Mouse (Mus musculus) retina, postnatal 1 day (tissue): ENCODE results near the gene Bcl2l11.

ENCODE experiments used
- DNase-seq: peaks from one replicate; pipeline ENCODE4 v3.0.0-alpha.2; 2012

Gene Bcl2l11

DNA sequence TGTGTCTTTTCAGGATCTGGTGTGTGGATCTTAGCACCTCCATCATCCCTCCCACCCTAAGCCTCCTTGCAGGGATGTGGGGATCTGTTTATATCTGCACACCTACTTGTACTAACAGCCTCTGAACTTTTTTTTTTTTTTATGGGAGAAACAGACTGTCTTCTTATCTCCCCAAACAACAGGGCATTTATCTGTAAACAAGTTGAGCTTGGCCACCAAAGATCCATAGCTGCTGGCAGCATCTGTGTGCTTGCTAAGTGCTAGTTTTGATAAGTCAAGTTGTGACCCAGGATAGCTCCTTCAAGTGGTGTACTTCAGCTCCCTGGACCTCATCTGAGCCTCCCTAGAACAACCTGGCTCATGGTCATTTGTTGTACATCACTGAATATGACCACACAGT is 18.2 kb downstream of the Bcl2l11 start:
- no peak for DNase-seq

DNA sequence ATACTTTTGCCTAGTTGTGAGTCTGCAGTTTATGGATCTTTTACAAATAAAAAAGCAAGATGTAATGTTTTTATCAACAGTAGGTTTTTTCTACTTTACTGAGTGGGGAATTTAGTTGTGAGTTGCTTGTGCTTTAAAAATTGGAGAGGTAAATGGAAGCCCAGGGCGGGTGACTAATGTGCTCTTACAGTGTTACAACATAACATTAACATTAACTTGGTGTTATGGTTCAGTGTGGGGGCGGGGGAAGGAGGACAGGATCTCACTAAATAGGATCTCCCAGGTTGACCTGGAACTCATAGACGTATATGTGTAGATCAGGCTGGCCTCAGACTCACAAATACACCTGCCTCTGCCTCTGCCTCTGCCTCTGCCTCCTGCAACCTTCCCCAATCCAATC is 19.6 kb downstream of the Bcl2l11 start:
- no peak for DNase-seq

DNA sequence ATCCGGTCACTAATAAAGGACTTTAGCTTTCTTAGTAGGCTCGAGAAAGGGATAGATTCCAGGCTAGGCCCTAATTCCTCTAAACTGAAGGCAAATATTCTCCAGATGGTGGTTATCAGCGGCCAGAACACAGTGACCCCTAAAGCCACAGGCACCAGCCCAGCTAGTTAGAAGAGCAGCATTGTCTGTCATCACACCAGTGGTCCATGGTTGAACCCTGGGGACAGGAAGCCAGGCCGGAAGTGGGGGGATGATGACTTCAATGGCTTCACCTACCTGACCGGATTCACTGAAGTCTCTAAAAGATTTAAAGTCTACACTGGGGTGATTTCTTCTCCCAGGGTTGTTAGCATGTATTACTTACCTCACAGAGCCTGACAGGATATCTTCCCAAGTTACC is 23.8 kb downstream of the Bcl2l11 start:
- DNase-seq = no peak

DNA sequence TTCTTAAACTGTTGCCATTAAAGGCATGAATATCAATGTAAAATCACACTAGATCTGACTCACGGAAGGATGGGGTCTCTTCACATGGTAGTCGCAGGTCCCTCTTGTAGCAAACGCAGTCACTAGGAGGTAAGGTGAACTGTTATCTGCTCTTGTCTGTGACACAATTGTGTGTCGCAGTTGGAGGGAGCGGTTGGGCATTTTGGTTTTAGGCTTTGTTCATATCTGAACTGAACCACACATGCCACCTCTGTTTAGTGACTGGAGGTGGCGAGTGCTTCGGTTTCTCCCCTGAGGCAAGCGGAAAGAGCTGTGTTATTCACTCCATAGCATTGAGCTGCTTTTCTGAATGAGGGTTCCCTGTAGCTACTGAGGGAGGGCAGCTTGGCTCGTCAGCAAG is 26.4 kb downstream of the Bcl2l11 start:
- DNase-seq = peak; percentile 44

DNA sequence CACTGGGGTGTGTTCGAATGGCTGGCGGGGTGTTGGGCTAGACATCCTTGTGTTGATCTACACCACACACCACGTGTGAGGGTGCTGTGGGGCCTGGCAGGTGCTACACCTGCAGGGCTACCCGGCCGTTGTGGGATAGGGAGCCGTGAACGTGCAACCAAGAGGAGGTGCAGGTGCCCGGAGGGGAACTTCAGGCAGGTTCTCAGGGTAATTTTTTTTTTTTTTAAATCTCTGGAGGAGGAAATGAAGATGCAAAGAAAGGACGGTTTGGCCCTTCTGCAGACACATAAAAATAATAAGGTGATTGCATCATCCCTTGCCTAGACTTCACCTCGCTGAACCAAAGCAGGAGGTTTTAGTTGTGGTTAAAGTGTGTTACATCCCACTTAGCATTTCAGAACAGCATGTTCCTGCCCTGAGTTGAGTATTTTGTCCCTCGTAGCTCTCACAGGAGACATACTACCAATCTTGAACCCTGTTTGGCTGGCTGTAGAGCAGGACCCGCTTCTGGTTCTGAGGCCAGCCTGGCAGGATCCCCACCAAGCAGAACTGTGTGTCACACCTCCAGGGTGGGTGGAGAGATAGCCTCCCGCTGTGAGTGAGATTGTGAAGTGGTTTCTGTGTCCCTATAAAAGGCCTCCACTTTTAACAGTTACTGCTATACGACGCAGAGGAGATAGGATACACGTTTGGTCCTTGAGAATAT is 27.2 kb downstream of the Bcl2l11 start:
- no peak for DNase-seq

DNA sequence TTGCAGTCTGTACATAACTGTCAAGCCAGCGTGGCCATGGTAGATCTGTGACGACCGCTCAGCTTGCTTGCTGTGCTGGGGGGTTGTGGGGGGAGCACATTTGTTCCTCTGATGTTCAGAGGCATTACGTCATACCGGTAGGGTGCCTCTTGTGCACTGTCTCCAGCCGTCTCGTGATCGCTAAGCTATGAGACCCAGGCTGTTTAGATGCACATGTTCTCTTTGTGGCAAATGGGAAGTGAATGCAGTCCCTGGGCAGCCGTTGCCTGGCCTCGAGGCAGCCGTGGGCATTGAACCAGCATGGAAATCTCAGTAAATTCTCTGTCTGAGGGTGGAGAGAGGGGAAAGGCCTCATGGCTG is 27.7 kb downstream of the Bcl2l11 start:
- DNase-seq = peak; percentile 70

DNA sequence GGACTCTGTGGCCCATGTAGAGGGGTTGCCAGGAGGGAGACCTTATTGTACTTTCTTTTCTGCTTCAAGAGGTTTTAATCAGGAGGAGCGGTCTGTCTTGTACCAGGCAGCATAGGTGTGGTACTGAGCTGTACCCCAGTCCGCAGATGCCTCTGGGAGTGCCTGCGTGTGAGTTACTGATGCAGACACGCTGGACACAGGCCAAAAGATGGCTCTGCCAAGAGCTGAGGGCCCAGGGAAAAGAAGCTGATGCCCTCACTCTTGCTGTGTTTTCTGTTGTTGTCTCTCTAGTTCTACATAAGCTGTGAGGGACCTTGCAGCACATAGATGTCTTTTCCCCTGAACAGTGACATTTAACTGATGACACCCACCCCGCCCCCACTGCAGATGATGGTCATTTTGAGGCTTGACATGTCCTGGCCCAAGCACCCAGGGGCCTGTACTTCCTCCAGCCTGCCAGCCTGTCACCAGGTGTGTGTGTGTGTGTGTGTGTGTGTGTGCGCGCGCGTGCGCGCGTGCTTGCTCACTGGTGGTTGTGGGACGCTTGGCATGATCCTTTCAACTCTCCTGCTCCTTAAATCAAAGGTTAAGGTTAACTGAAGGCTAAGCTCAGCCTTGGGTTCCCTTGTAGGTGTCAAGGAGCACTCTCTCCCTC is 29.7 kb downstream of the Bcl2l11 start:
- no peak for DNase-seq

DNA sequence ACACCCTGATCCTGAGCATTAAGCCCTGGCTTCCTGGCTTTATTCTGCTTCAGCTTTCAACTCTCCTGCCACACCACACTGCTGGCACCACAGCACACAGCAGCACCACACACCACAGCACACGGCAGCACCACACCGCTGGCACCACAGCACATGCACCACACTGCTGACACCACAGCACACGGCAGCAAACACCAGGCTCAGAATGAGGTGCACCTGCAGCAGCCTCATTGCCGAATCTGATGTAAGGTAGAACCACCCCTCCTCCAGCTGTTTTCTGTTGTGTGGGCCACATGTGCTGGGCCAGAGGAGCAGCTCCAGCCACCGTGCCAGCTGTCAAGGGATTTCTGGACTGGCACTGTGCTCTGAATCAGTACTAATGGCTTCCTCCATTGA is 30.2 kb downstream of the Bcl2l11 start:
- no peak for DNase-seq

DNA sequence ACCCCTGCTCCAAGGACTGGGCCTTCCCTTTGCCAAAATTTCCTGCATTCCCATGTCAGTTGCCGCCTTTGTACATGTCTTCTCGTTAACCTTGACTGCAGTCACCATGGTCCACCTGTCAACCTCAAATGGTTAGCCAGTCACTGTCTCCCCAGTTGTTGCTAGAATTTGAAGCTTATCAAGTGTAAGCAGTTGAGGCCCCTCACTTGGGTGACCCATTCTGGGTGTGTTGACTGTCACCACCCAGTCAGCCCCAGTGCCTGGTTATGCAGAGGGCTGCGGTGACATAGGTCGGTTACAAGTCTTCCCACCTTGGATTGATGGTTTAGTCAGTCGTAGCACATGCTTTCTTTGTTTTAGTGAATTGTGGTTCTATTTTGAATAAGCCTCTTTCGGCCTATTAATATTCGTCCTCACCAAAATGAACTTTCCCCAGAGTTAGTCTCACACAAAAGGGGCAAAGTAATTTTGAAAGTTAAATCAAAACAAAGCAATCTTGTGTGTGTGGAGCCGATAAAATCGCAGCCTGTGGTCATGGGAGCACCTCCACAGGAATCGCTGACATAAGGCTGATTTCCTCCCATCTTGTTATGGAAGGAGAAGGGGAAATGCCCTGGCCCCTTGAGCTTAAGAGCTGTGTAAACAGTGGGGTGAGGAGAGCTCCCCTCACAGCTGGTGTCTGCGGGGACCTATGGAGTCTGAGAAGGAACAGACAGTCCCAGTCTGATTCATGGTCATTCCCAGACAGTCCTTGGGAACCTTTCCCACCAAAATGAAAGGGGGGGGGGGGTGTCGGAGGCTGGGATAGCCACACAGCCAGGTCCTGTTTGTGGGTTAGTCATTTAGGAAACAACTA is 30.9 kb downstream of the Bcl2l11 start:
- no peak for DNase-seq

DNA sequence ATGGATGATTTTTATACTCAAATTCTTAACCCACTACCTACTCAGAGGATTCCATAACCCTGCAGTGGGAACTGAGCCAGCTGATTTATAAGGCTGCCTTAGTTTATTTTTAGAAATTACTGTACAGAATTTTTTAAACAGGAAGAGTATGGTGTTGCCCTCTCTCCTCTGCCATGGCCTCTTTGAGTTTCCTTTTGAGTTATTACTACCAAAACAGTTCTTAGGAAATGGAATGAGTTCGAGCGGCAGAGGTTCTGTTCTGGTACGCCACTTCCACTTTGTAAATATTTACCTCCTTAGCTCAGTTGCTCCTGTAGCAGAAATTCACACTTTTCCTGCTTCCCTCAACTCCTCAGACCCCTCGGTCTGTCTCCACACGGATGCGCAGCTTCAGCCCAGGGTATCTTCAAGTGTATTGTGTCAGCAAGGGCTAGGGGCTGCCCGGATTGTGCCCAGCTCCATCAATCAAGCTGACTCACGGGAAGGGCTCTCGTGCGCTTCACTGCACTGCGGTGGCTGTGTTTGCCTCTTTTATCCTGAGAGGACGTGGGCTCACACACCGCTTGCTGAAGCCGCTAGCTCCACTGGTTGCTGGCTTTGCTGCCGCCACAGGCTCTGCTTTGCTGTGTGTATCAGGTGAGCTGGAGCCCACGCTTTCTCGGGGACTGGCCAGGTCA is 33.0 kb downstream of the Bcl2l11 start:
- DNase-seq = peak; percentile 49

DNA sequence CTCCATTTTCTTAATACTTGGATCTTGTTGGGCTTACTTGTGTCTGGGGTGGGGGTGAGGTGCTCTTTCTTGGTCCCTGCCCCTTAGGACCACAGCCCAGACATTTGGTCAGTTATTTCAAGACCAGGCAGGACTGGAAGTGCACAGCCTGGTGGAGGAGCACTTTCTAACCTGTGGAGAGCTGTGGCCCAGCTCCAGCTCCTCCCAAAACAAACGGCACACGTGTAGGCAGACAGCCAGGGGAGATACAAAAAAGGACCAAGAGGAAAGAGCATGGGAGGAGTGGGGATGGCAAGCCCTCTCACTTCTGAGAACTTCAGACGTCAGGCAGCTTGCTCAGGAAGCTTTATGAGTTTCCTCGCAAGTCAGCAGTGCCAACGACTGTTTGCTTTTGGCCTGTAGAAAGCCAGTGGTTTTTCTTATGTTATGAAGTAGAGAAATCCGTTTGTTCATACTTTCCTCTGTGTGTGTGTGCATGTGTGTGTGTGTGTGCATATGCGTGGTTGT is 33.8 kb downstream of the Bcl2l11 start:
- DNase-seq = no peak

DNA sequence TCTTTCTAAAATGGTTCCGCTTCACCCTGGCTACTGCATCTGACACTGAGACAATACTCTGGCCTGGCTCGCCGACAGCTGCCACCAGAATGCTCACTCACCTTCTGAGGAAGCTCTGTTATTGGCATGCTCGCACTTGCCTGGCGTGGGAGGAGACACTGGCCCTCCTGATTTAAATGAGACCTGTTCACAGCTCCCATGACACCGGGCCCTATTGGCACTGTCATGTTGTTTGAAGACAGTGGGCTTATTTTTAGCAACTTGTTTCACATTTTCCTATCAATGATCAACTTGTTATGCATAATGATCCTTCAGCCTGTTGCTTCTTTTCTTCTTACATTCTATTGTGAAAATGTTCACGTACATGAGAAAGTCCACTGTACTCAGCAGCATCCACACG is 37.3 kb downstream of the Bcl2l11 start:
- no peak for DNase-seq

DNA sequence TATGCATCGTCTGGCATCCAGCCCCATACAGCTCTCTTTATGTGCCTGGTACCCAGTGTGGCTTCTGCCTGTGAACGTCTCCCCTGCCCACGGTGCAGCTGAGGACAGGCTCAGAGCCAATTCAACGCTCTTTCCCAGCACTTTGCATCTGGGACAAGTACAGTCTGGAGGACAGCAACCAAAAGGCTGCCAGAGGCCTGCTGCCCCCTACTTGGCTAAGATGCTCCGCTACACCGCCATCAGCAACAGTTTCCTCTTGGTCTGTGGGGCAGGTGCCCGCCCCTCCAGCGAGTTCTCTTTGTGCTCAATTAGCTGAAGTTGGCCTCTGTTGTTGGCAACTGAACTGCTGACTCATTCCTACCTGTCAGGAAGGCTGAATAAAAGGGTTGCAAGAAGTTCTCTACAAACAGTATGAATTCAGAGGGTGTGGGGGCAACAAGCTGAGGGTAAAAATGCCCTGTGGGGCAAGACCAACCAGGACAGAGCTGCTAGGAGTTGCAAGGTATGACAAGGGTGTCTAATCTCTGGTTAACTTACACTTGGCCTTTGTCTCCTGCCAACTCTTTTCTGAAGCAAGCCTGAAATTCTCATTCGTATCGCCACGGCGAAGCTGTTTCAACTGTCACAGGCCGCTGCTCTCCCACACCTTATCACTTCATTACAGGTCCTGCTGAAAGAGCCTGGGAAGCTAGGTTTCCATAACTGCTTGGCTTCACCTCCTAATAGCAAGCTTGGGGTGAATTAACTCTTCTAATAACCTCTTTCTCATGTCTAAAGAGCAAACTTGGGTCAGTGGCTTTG is 41.0 kb downstream of the Bcl2l11 start:
- peak; percentile 35 for DNase-seq

DNA sequence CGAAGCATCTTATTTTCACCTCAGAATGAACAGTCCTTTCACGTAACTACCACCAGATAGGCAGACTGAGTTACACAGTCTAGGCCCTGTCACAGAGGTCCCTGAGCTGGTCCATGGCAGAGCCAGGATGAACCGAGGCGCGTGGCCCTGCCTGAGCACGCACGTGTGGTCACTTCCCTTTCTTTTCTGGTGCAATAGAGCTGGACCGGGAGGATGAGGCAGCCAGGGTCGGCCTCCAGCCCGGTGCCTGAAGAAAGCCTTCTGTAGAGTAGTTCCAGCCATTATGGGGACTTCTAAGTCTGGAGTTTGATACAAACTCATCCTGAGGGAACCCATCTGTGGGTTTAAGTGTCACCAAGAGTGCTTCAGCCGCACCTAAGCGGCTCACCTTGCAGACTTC is 42.1 kb downstream of the Bcl2l11 start:
- DNase-seq = no peak

DNA sequence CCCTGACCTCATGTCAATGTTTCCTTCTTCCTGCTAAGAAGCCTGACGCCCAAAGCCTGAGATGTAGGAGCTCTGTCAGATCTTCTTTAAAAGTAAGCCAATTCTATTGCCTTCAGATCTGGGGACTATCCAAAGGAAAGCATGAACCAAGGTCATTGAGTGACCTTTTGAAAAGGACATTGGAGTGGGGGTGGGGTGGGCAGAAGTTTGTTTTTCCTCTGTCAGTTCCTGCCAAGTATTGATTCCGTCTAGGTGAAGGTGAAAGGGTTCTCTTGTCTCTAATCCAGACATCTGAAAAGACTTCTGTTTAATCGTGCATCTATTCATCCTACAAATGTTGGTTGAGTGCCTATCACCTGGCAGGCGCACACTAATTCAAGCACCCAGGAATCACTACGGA is 43.6 kb downstream of the Bcl2l11 start:
- no peak for DNase-seq

DNA sequence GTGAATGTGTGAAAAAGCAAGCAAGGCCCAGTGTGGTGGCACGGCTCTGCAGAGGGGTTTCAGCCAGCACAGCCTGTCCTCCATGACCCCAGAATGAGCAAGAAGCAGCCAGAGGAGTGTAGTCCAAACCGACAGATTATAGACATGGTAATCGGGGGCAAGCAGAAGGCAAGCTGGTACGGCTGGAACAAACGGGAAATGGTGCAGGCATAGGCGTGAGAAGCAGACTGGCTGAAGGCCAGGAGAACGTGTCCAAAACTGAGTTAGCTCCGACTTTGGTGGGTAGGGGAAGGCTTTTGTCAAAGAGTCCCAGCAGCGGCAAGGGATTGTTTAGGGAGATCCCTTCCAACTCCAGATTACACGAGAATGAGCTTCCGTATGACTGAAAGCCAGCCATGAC is 44.1 kb downstream of the Bcl2l11 start:
- DNase-seq = no peak

DNA sequence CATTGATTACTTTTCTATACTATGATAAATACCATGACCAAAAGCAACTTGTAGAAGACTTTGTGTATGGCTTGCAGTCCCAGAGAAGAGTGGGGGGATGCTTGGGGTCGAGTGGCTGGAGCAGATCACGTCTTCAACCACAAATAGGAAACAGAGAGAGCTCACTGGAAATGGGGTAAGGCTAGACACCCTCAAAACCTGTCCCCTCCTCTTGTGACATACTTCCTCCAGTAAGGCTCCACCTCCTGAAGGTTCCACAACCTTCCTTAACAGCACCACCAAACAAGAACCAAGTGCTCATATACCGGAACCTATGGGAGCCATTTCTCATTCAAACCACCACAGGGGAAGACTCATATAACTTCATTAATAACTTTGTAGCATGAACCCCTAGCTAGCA is 44.8 kb downstream of the Bcl2l11 start:
- DNase-seq = no peak

DNA sequence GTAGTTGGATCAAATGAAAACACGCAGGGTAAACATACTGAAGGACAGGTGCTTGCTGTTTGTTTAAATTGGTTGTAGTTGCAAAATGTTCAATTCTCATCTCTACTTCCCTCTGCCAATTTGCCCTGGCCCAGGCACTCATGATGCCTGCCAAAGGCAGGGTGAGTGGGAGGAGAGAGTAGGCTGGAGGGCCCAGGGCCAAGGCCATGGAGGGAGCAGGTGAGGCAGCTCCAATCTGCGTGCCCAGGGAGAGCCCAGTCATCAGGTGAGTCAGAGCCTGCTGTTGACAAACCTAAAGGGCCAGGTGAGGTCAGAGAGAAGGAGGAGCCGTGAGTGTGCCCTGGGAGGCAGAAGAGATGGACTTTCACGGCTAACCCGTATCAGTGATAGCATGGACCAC is 46.4 kb downstream of the Bcl2l11 start:
- no peak for DNase-seq

DNA sequence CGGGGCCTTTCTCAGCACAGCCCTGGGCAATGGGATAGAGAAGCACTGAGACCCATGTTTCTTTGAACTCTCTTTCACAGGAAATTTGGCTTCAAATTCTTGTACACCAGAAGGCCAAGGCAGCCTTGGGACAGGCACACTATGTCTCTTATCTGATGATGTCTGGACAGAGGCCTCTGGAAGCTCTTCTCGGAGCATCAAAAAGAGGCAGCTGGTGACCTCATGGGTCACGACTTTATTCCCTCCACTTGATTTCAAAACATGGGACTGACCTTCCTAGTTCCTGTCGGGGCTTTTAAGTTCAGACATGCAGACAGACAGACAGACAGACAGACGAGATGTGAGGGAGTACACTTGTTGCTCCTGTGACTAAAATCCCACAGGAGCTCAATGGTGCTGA is 48.3 kb downstream of the Bcl2l11 start:
- DNase-seq = no peak

DNA sequence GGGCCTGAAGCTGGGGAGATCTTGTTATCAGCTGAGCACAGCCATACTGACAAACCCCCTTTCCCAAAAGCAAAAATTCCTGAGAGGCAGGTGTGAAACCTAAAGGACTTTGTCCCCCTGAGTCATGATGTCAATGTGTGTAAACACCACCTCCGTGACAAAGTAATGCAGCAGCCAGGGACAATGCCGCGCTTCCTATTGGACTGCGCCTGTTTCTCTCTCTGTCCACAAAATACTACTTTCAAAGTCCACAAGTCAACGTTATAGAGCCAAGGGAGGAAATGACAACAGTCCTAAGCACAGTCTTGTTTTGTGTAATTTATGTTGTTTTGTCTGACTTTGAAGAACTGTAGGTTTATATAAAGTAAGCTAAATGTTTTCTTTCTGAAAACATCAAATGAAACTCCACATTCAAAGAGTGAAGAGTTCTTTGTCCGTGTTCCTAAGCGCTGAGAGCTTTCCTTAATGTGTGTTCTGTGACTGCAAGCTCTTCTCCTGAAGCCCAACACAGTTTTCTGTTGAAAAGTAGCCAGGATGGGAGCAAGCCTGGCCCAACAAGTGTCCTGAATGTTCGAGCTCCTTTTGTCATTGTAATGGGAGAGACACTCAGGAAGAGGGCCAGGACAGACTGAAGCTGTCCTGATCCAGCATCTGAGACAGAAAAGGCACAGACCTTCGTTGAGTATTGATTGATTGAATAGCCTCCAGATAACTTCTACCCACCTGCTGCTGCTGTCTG is 48.9 kb downstream of the Bcl2l11 start:
- no peak for DNase-seq

DNA sequence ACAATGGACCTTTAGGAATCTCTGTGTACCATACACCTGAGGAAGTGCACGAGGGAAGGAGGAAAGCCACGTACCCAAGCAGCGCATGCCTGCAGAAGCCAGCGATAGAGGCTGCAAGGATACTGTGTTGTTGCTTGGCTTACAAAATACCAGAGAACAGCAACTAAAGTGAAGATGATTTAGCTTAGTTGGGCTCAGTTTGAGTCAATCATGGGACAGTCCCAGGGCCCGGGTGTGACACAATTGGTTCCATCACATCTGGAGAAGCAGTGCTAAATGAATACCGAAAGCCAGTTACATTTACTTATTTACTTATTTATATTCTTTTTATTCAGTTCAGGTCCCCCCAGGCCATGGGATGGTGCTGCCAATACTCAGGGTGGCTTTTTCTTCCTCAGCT is 49.8 kb downstream of the Bcl2l11 start:
- no peak for DNase-seq
